Mouse (Mus musculus): Measurements from ENCODE around the gene Tas2r138. TPM values are rescaled to one million over a fixed set of nuclear protein-coding genes. Genes with fewer than 3 reads are reported as not detected.

Gene Tas2r138
- polyA plus RNA-seq, 1 experiment, result not detected

DNA sequence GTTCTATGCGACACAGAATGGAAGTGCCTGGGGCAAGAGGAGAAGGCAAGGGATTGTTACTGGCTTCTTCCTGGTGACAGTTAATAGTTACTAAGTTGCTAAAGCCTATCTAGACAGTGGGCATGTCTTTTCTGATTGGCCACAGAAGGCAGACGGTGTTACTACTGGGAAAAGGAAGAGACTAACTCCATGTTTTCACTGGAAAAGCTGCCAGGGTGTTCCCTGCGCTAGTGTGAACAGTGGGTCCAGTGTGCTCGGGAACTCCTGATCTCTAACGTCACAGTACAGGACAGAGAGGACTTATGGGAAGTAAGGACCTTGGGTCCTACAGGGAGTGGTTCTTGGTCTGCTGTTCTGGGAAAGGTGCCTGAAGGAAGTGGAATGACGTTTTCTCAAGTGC, 22.4 kb upstream of the Tas2r138 start:
- H3K4me3 ChIP-seq (ENCODE audit: insufficient read depth, poor library complexity, severe bottlenecking), result no peak overlapping the region
- TF ChIP-seq FOSL1 (IDR thresholded peaks at IDR 0.05; ENCODE audit: insufficient read depth, low read length, poor library complexity, severe bottlenecking) (no peak), MYOD1 (IDR thresholded peaks at IDR 0.05; ENCODE audit: control insufficient read depth, insufficient read length, low read depth) (no peak), CTCF (IDR thresholded peaks at IDR 0.05; ENCODE audit: control insufficient read depth, insufficient read depth, insufficient read length) (no peak), CEBPB (IDR thresholded peaks at IDR 0.05; ENCODE audit: low read depth) (no peak), MAX (IDR thresholded peaks at IDR 0.05) (no peak), USF1 (IDR thresholded peaks at IDR 0.05; ENCODE audit: low read depth) (no peak), MYOG (IDR thresholded peaks at IDR 0.05; ENCODE audit: control insufficient read depth, extremely low read depth, insufficient read length) (no peak)
- no peak overlapping the region for H3ac ChIP-seq (ENCODE audit: control insufficient read depth, insufficient read length, low read depth)

DNA sequence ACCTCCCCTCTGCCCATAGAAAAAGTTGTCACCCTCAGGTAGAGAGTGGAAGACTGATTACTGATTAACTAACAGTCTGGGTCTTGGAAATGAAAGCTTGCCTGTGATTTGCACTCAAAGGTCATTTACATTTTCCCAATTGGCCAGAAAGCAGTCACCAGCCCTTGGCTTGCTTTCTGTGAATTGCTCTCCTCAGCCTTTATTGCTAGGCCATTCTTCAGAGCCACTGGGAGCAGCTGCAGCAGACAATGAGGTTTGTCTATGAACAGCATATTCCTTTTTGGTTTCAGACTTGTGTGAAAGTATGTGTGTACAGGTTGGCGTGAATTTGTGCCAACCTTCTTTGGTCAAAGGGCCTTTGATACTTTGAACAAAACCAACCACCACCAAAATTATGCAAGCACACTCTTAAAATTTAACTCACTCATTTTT, 21.5 kb upstream of the Tas2r138 start:
- Histone ChIP-seq H3K79me3 (ENCODE audit: low read depth) (no peaks in the 10 kb centered on the region), H3K79me2 (ENCODE audit: control insufficient read depth, insufficient read depth) (no peaks in the 10 kb centered on the region), H3K4me3 (ENCODE audit: insufficient read depth, poor library complexity, severe bottlenecking) (no peak overlapping the region), H3ac (ENCODE audit: control insufficient read depth, insufficient read length, low read depth) (no peak overlapping the region), H3K27me3 (ENCODE audit: control insufficient read depth, insufficient read depth, insufficient read length) (no peaks in the 10 kb centered on the region), H3K36me3 (ENCODE audit: control insufficient read depth, insufficient read depth) (no peaks in the 10 kb centered on the region)
- TF ChIP-seq MYOG (IDR thresholded peaks at IDR 0.05; ENCODE audit: control insufficient read depth, extremely low read depth, insufficient read length), result no peak
- TF ChIP-seq MYOD1 (IDR thresholded peaks at IDR 0.05; ENCODE audit: control insufficient read depth, insufficient read length, low read depth), result no peak
- TF ChIP-seq CEBPB (IDR thresholded peaks at IDR 0.05; ENCODE audit: low read depth), result no peak
- TF ChIP-seq FOSL1 (IDR thresholded peaks at IDR 0.05; ENCODE audit: insufficient read depth, low read length, poor library complexity, severe bottlenecking), result no peak
- no peak for TF ChIP-seq USF1 (IDR thresholded peaks at IDR 0.05; ENCODE audit: low read depth)
- TF ChIP-seq CTCF (IDR thresholded peaks at IDR 0.05; ENCODE audit: control insufficient read depth, insufficient read depth, insufficient read length), result no peak
- TF ChIP-seq MAX (IDR thresholded peaks at IDR 0.05), result no peak

More for the DNA sequence above, 22.4 kb upstream of the Tas2r138 start:
- Histone ChIP-seq H3K36me3 (ENCODE audit: control insufficient read depth, insufficient read depth) (no peaks in the 10 kb centered on the region), H3K79me2 (ENCODE audit: control insufficient read depth, insufficient read depth) (no peaks in the 10 kb centered on the region), H3K79me3 (ENCODE audit: low read depth) (no peaks in the 10 kb centered on the region), H3K27me3 (ENCODE audit: control insufficient read depth, insufficient read depth, insufficient read length) (no peaks in the 10 kb centered on the region)

- H3K4me3 ChIP-seq (ENCODE audit: insufficient read depth, poor library complexity, severe bottlenecking), result no peak within 1 kb of the TSS
- H3K27me3 ChIP-seq (ENCODE audit: control insufficient read depth, insufficient read depth, insufficient read length), result no peaks in the 10 kb centered on the region
- no peaks in the 10 kb centered on the region for H3K79me3 ChIP-seq (ENCODE audit: low read depth)
- no peaks in the 10 kb centered on the region for H3K36me3 ChIP-seq (ENCODE audit: control insufficient read depth, insufficient read depth)
- H3ac ChIP-seq (ENCODE audit: control insufficient read depth, insufficient read length, low read depth), result no peak within 1 kb of the TSS
- H3K79me2 ChIP-seq (ENCODE audit: control insufficient read depth, insufficient read depth), result no peaks in the 10 kb centered on the region
- TF ChIP-seq USF1 (IDR thresholded peaks at IDR 0.05; ENCODE audit: low read depth) (no peak), MYOD1 (IDR thresholded peaks at IDR 0.05; ENCODE audit: control insufficient read depth, insufficient read length, low read depth) (no peak), CEBPB (IDR thresholded peaks at IDR 0.05; ENCODE audit: low read depth) (no peak), FOSL1 (IDR thresholded peaks at IDR 0.05; ENCODE audit: insufficient read depth, low read length, poor library complexity, severe bottlenecking) (no peak), MYOG (IDR thresholded peaks at IDR 0.05; ENCODE audit: control insufficient read depth, extremely low read depth, insufficient read length) (no peak)
These were observed 15.4 kb upstream of the Tas2r138 start, which contains the start of gene Mgam for GRCm38 (mm10) chr6:40628406-40629000. Gene Mgam, plus strand, starts transcription at chr6:40628831.

- Histone ChIP-seq H3K36me3 (ENCODE audit: control insufficient read depth, insufficient read depth) (no peaks in the 10 kb centered on the region), H3K79me3 (ENCODE audit: low read depth) (no peaks in the 10 kb centered on the region), H3K4me3 (ENCODE audit: insufficient read depth, poor library complexity, severe bottlenecking) (no peak overlapping the region), H3K79me2 (ENCODE audit: control insufficient read depth, insufficient read depth) (no peaks in the 10 kb centered on the region), H3ac (ENCODE audit: control insufficient read depth, insufficient read length, low read depth) (no peak overlapping the region), H3K27me3 (ENCODE audit: control insufficient read depth, insufficient read depth, insufficient read length) (no peaks in the 10 kb centered on the region)
- TF ChIP-seq MAX (IDR thresholded peaks at IDR 0.05) (no peak), CEBPB (IDR thresholded peaks at IDR 0.05; ENCODE audit: low read depth) (no peak), FOSL1 (IDR thresholded peaks at IDR 0.05; ENCODE audit: insufficient read depth, low read length, poor library complexity, severe bottlenecking) (no peak), MYOD1 (IDR thresholded peaks at IDR 0.05; ENCODE audit: control insufficient read depth, insufficient read length, low read depth) (no peak), CTCF (IDR thresholded peaks at IDR 0.05; ENCODE audit: control insufficient read depth, insufficient read depth, insufficient read length) (no peak), USF1 (IDR thresholded peaks at IDR 0.05; ENCODE audit: low read depth) (no peak), MYOG (IDR thresholded peaks at IDR 0.05; ENCODE audit: control insufficient read depth, extremely low read depth, insufficient read length) (no peak)
These were observed 13.0 kb upstream of the Tas2r138 start for GRCm38 (mm10) chr6:40626111-40626510.

DNA sequence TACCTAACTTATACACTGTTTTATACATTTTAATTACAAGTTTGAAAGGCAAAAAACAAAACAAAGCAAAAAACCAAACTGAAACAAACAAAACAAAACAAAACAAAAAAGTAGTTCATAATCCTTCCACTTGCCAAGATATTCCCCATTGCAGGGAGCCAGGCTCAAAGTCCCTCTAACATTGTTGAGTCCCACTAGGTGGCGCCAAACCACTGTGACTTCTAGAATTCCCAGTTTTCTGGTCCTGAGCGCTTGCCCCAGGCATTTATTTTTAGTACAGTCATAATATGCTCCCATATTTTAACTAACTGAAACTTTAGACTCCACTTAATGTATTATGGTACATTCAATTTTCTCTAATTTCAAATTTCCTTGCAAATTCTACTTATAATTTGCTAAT, 4.9 kb upstream of the Tas2r138 start:
- H3ac ChIP-seq (ENCODE audit: control insufficient read depth, insufficient read length, low read depth), result no peak overlapping the region
- H3K4me3 ChIP-seq (ENCODE audit: insufficient read depth, poor library complexity, severe bottlenecking), result no peak overlapping the region
- no peaks in the 10 kb centered on the region for H3K36me3 ChIP-seq (ENCODE audit: control insufficient read depth, insufficient read depth)
- no peaks in the 10 kb centered on the region for H3K79me2 ChIP-seq (ENCODE audit: control insufficient read depth, insufficient read depth)
- H3K79me3 ChIP-seq (ENCODE audit: low read depth), result no peaks in the 10 kb centered on the region
- H3K27me3 ChIP-seq (ENCODE audit: control insufficient read depth, insufficient read depth, insufficient read length), result no peaks in the 10 kb centered on the region
- no peak for TF ChIP-seq MYOG (IDR thresholded peaks at IDR 0.05; ENCODE audit: control insufficient read depth, extremely low read depth, insufficient read length)
- TF ChIP-seq USF1 (IDR thresholded peaks at IDR 0.05; ENCODE audit: low read depth), result no peak
- TF ChIP-seq MAX (IDR thresholded peaks at IDR 0.05), result no peak
- no peak for TF ChIP-seq CEBPB (IDR thresholded peaks at IDR 0.05; ENCODE audit: low read depth)
- no peak for TF ChIP-seq FOSL1 (IDR thresholded peaks at IDR 0.05; ENCODE audit: insufficient read depth, low read length, poor library complexity, severe bottlenecking)
- no peak for TF ChIP-seq MYOD1 (IDR thresholded peaks at IDR 0.05; ENCODE audit: control insufficient read depth, insufficient read length, low read depth)
- TF ChIP-seq CTCF (IDR thresholded peaks at IDR 0.05; ENCODE audit: control insufficient read depth, insufficient read depth, insufficient read length), result peak; percentile 36
